Mouse (Mus musculus) neural tube, embryonic 15.5 days (tissue): ENCODE measurements around the gene Neurl4. TPM values are rescaled to one million over a fixed set of nuclear protein-coding genes. Genes with fewer than 3 reads are reported as not detected.
"Not testable (repeated sequence)": the region's sequence is repeated elsewhere in the genome, so short reads cannot be mapped to it uniquely, and the experiment has no call there.

Experiments used
- ATAC-seq: fragments of 200-750 bp; cut with Nextera tagmentation; 2 replicates; pipeline ENCODE4 v1.8.0; 2017; ENCODE audit warnings: mild to moderate bottlenecking, moderate TSS enrichment, moderate library complexity; ENCODE audit not compliant: low FRiP score
- H3K27ac ChIP-seq: fragments of 300-500 bp; sonication (generic); replicated peaks from 2 replicates; pipeline ENCODE4 v1.5.1; 2015; ENCODE audit warnings: mild to moderate bottlenecking, inconsistent platforms
- H3K27me3 ChIP-seq: fragments of 300-500 bp; sonication (generic); replicated peaks from 2 replicates; pipeline ENCODE4 v1.6.1; 2015; ENCODE audit warnings: inconsistent platforms
- H3K36me3 ChIP-seq: fragments of 300-500 bp; sonication (generic); 2 replicates; pipeline ENCODE4 v1.6.1; 2015; ENCODE audit warnings: inconsistent platforms
- H3K4me1 ChIP-seq: fragments of 300-500 bp; sonication (generic); 2 replicates; pipeline ENCODE4 v1.6.1; 2015; ENCODE audit warnings: inconsistent platforms
- H3K4me2 ChIP-seq: fragments of 300-500 bp; sonication (generic); 2 replicates; pipeline ENCODE4 v1.6.1; 2015; ENCODE audit warnings: inconsistent platforms, mild to moderate bottlenecking, moderate library complexity
- H3K4me3 ChIP-seq: fragments of 300-500 bp; sonication (generic); replicated peaks from 2 replicates; pipeline ENCODE4 v1.5.1; 2015; ENCODE audit warnings: mild to moderate bottlenecking, inconsistent platforms
- H3K9ac ChIP-seq: fragments of 300-500 bp; sonication (generic); replicated peaks from 2 replicates; pipeline ENCODE4 v1.6.1; 2015; ENCODE audit warnings: mild to moderate bottlenecking, inconsistent platforms
- H3K9me3 ChIP-seq: fragments of 300-500 bp; sonication (generic); replicated peaks from 2 replicates; pipeline ENCODE4 v1.6.1; 2016; ENCODE audit warnings: inconsistent platforms
- WGBS: fragments of 180-500 bp; shearing (Covaris S2); methylation state at CpG from one replicate; pipeline ENCODE4 v1.1.7; 2015; ENCODE audit warnings: mixed read lengths; 5-methylcytosine and 5-hydroxymethylcytosine counted together
- polyA plus RNA-seq: library from polyadenylated mRNA; unstranded; fragments of >200 nt; fragmentation: Nextera tagmentation; extraction: Ambion mirVana; gene quantifications from 2 replicates; pipeline ENCODE4 v1.2.1, GENCODE M21; 2015

Gene Neurl4
- polyA plus RNA-seq, 1 experiment from 2014 or later = 15.7 TPM

GRCm38 (mm10) chr11:69915667-69916627 lies 15.1 kb downstream of the Neurl4 start:
- Histone ChIP-seq H3K4me2 (peak overlapping the region; percentile 99), H3K9me3 (no peaks in the 10 kb centered on the region), H3K27me3 (no peaks in the 10 kb centered on the region), H3K36me3 (peaks cover 69% of the 10 kb centered on the region), H3K4me1 (peaks cover 59% of the 10 kb centered on the region), H3K4me3 (0 out of 2 replicates have a peak overlapping the region, but pooled peaks have one; percentile 1), H3K9ac (no peak overlapping the region), H3K27ac (no peak overlapping the region)
- WGBS = 74% methylated on average over 5 of the region's 5 CpGs
- ATAC-seq = no peak

- not testable (repeated sequence) for H3K4me2 ChIP-seq, H3K27ac ChIP-seq, H3K4me3 ChIP-seq, H3K9ac ChIP-seq, H3K9me3 ChIP-seq, ATAC-seq, H3K27me3 ChIP-seq
- Histone ChIP-seq H3K4me1 (peaks cover 59% of the 10 kb centered on the region), H3K36me3 (peaks cover 61% of the 10 kb centered on the region)
- 68% methylated on average over 7 of the region's 7 CpGs for WGBS
These were observed 15.9 kb downstream of the Neurl4 start for GRCm38 (mm10) chr11:69916652-69917378.

GRCm38 (mm10) chr11:69917379-69917948 lies 16.6 kb downstream of the Neurl4 start:
- 92% methylated on average over 8 of the region's 8 CpGs for WGBS
- no peak for ATAC-seq
- H3K4me3 ChIP-seq = no peak overlapping the region

GRCm38 (mm10) chr11:69918118-69918517 lies 17.2 kb downstream of the Neurl4 start:
- ATAC-seq = no peak
- no peaks in the 10 kb centered on the region for H3K27me3 ChIP-seq
- no peaks in the 10 kb centered on the region for H3K9me3 ChIP-seq
- peaks cover 64% of the 10 kb centered on the region for H3K4me1 ChIP-seq
- H3K36me3 ChIP-seq = peaks cover 48% of the 10 kb centered on the region
- 83% methylated on average over 5 of the region's 5 CpGs for WGBS
- no peak overlapping the region for H3K4me3 ChIP-seq
- no peak overlapping the region for H3K9ac ChIP-seq
- no peak overlapping the region for H3K27ac ChIP-seq
- H3K4me2 ChIP-seq = no peak overlapping the region

More at GRCm38 (mm10) chr11:69917379-69917948, 16.6 kb downstream of the Neurl4 start:
- H3K4me2 ChIP-seq = no peak overlapping the region
- no peak overlapping the region for H3K9ac ChIP-seq
- no peak overlapping the region for H3K27ac ChIP-seq
- no peaks in the 10 kb centered on the region for H3K9me3 ChIP-seq
- peaks cover 63% of the 10 kb centered on the region for H3K4me1 ChIP-seq
- H3K36me3 ChIP-seq = peaks cover 54% of the 10 kb centered on the region
- H3K27me3 ChIP-seq = no peaks in the 10 kb centered on the region

- Histone ChIP-seq H3K9me3 (no peaks in the 10 kb centered on the region), H3K9ac (peak overlapping the region; percentile 92; the same call in 1 of the 2 replicates), H3K27me3 (no peaks in the 10 kb centered on the region), H3K4me3 (peak overlapping the region; percentile 87), H3K4me1 (peaks cover 59% of the 10 kb centered on the region), H3K27ac (peak overlapping the region; percentile 95; the same call in 1 of the 2 replicates), H3K36me3 (peaks cover 45% of the 10 kb centered on the region), H3K4me2 (peak overlapping the region; percentile 95)
- WGBS = 84% methylated on average over 9 of the region's 9 CpGs
- ATAC-seq = no peak
These were observed 18.2 kb downstream of the Neurl4 start for GRCm38 (mm10) chr11:69919053-69919452.

GRCm38 (mm10) chr11:69919661-69920265 lies 18.9 kb downstream of the Neurl4 start:
- H3K27ac ChIP-seq = peak overlapping the region; percentile 95

GRCm38 (mm10) chr11:69920266-69921031 lies 19.6 kb downstream of the Neurl4 start:
- WGBS = under 1% methylated on average over 62 of the region's 65 CpGs

More at GRCm38 (mm10) chr11:69919661-69920265, 18.9 kb downstream of the Neurl4 start:
- ATAC-seq = no peak
- peak overlapping the region; percentile 95 for H3K4me2 ChIP-seq
- peak overlapping the region; percentile 87 for H3K4me3 ChIP-seq
- 1% methylated on average over 17 of the region's 17 CpGs for WGBS
- peaks cover 44% of the 10 kb centered on the region for H3K36me3 ChIP-seq
- H3K9ac ChIP-seq = peak overlapping the region; percentile 92
- H3K9me3 ChIP-seq = no peaks in the 10 kb centered on the region
- no peaks in the 10 kb centered on the region for H3K27me3 ChIP-seq
- H3K4me1 ChIP-seq = peaks cover 52% of the 10 kb centered on the region

GRCm38 (mm10) chr11:69921114-69922011 lies 20.5 kb downstream of the Neurl4 start, which contains the start of gene Eif5a:
Gene Eif5a, minus strand, starts transcription at chr11:69921958.
- H3K27ac ChIP-seq = peak within 1 kb of the TSS; percentile 95
- WGBS = under 1% methylated on average over 78 of the region's 78 CpGs
- no peaks in the 10 kb centered on the region for H3K27me3 ChIP-seq
- H3K4me1 ChIP-seq = peaks cover 36% of the 10 kb centered on the region
- H3K4me3 ChIP-seq = peak within 1 kb of the TSS; percentile 87
- peak; percentile 97 for ATAC-seq
- no peaks in the 10 kb centered on the region for H3K9me3 ChIP-seq
- peaks cover 28% of the 10 kb centered on the region for H3K36me3 ChIP-seq
- peak within 1 kb of the TSS; percentile 95 for H3K4me2 ChIP-seq
- peak within 1 kb of the TSS; percentile 92 for H3K9ac ChIP-seq

More at GRCm38 (mm10) chr11:69920266-69921031, 19.6 kb downstream of the Neurl4 start:
- Histone ChIP-seq H3K9ac (peak overlapping the region; percentile 92), H3K27ac (peak overlapping the region; percentile 95), H3K4me3 (peak overlapping the region; percentile 87), H3K4me2 (peak overlapping the region; percentile 95), H3K27me3 (no peaks in the 10 kb centered on the region), H3K4me1 (peaks cover 46% of the 10 kb centered on the region), H3K36me3 (peaks cover 37% of the 10 kb centered on the region), H3K9me3 (no peaks in the 10 kb centered on the region)
- peak; percentile 13 for ATAC-seq

GRCm38 (mm10) chr11:69922012-69922756 lies 21.3 kb downstream of the Neurl4 start:
- 3% methylated on average over 12 of the region's 12 CpGs for WGBS
- ATAC-seq = no peak

More at GRCm38 (mm10) chr11:69922012-69922756, 21.3 kb downstream of the Neurl4 start:
- Histone ChIP-seq H3K9me3 (no peaks in the 10 kb centered on the region), H3K4me1 (peaks cover 35% of the 10 kb centered on the region), H3K36me3 (peaks cover 20% of the 10 kb centered on the region), H3K4me3 (peak overlapping the region; percentile 87), H3K27me3 (no peaks in the 10 kb centered on the region), H3K4me2 (peak overlapping the region; percentile 63), H3K9ac (peak overlapping the region; percentile 54), H3K27ac (peak overlapping the region; percentile 92)
